8 mouse cellular contexts compared by ENCODE assay signal in genomic region chr10:110733343-110733742, GRCm38 (mm10). TPM values are rescaled to one million over a fixed set of nuclear protein-coding genes. Genes with fewer than 3 reads are reported as not detected.
A peak's percentile ranks its signal among the peaks of the same experiment; 100 is the strongest.
DNase-seq lines count a peak whose midpoint lies in the region; ATAC-seq and TF ChIP-seq lines count a peak whose summit lies in the region.

No protein-coding gene starts in this region.

- no peak overlapping the region for H3K4me3 ChIP-seq in forebrain, embryonic 15.5 days
- no peak overlapping the region for H3K4me3 ChIP-seq in intestine, postnatal 0 days (ENCODE audit: low read depth, low read length)
- no peak overlapping the region for H3K4me3 ChIP-seq in midbrain, embryonic 11.5 days (ENCODE audit: low read depth, low read length)

- H3K27ac ChIP-seq in forebrain, embryonic 15.5 days (replicated peaks) = no peak overlapping the region
- no peak overlapping the region for H3K27ac ChIP-seq in intestine, postnatal 0 days (ENCODE audit: low read depth, low read length)
- no peak overlapping the region for H3K27ac ChIP-seq in midbrain, embryonic 11.5 days (ENCODE audit: low read depth, low read length)

- H3K4me2 ChIP-seq in forebrain, embryonic 15.5 days (replicated peaks) = no peak overlapping the region
- H3K4me2 ChIP-seq in intestine, postnatal 0 days (replicated peaks; ENCODE audit: low read depth) = no peak overlapping the region
- H3K4me2 ChIP-seq in midbrain, embryonic 11.5 days = no peak overlapping the region

- peak; percentile 89 for TF ChIP-seq CTCF in intestine, postnatal 0 days (IDR thresholded peaks at IDR 0.05; ENCODE audit: low read depth)

- H3K36me3 ChIP-seq in forebrain, embryonic 15.5 days = no peaks in the 10 kb centered on the region
- no peaks in the 10 kb centered on the region for H3K36me3 ChIP-seq in intestine, postnatal 0 days (ENCODE audit: control insufficient read depth, insufficient read depth)
- H3K36me3 ChIP-seq in midbrain, embryonic 11.5 days (ENCODE audit: control insufficient read depth, insufficient read depth, low read length) = no peaks in the 10 kb centered on the region

- H3K9me3 ChIP-seq in forebrain, embryonic 15.5 days = no peaks in the 10 kb centered on the region
- H3K9me3 ChIP-seq in intestine, postnatal 0 days (ENCODE audit: control insufficient read depth) = no peaks in the 10 kb centered on the region
- H3K9me3 ChIP-seq in midbrain, embryonic 11.5 days (ENCODE audit: control insufficient read depth, low read length) = no peaks in the 10 kb centered on the region

- no peaks in the 10 kb centered on the region for H3K27me3 ChIP-seq in forebrain, embryonic 15.5 days
- no peaks in the 10 kb centered on the region for H3K27me3 ChIP-seq in intestine, postnatal 0 days (replicated peaks; ENCODE audit: control insufficient read depth, insufficient read depth, low read length)
- H3K27me3 ChIP-seq in midbrain, embryonic 11.5 days (ENCODE audit: control insufficient read depth, insufficient read depth, low read length) = no peaks in the 10 kb centered on the region

- 26% methylated on average over 6 of the region's 6 CpGs for WGBS in forebrain, embryonic 15.5 days
- WGBS in intestine, postnatal 0 days = 18% methylated on average over 6 of the region's 6 CpGs
- WGBS in midbrain, embryonic 11.5 days = 22% methylated on average over 6 of the region's 6 CpGs

- no peak overlapping the region for H3K9ac ChIP-seq in forebrain, embryonic 15.5 days (replicated peaks)
- H3K9ac ChIP-seq in intestine, postnatal 0 days (ENCODE audit: low read depth, low read length) = no peak overlapping the region
- H3K9ac ChIP-seq in midbrain, embryonic 11.5 days (ENCODE audit: low read length) = no peak overlapping the region

- DNase-seq in spleen, adult 18-20 months = peak; percentile 24 to 69
- no peak for DNase-seq in spleen, adult 12 weeks (ENCODE audit: low spot score)
- DNase-seq in cerebellum, adult 11-12 months = peak; percentile 47
- peak; percentile 72 to 81 for DNase-seq in left cerebral cortex, postnatal 14 days (ENCODE audit: low spot score in 2 of 2)
- DNase-seq in midbrain, embryonic 11.5 days (ENCODE audit: low spot score, missing footprints) = peak; percentile 91
- DNase-seq in spleen, postnatal 10 days (ENCODE audit: low spot score in 2 of 2) = peak; percentile 44 to 82

- 0 out of 2 replicates have a peak, but pooled peaks have one; percentile 64 for ATAC-seq in forebrain, embryonic 15.5 days (replicated peaks)
- ATAC-seq in intestine, postnatal 0 days = no peak
- ATAC-seq in midbrain, embryonic 11.5 days (ENCODE audit: low FRiP score) = peak; percentile 83

- no peaks in the 10 kb centered on the region for H3K4me1 ChIP-seq in forebrain, embryonic 15.5 days
- no peaks in the 10 kb centered on the region for H3K4me1 ChIP-seq in intestine, postnatal 0 days (replicated peaks; ENCODE audit: control insufficient read depth, insufficient read depth, low read length)
- H3K4me1 ChIP-seq in midbrain, embryonic 11.5 days (ENCODE audit: control insufficient read depth, insufficient read depth, low read length) = no peaks in the 10 kb centered on the region

- intact Hi-C loops in left cerebral cortex, postnatal 14 days (cut with DNase I) = loop anchor here (5.0 kb wide), 1 partner anchor 276 kb away; the partner anchor contains the start of gene Nav3

RNA-seq across cellular contexts. Expression of gene E2f7, which starts 11.9 kb away (rescaled TPM):
- polyA plus RNA-seq in forebrain, embryonic 15.5 days (2015; fragmentation: Nextera tagmentation; extraction: Ambion mirVana) = 13.6 and 14.1 TPM in 2 replicates
- polyA plus RNA-seq in intestine, postnatal 0 days (2015; fragmentation: Nextera tagmentation; extraction: Ambion mirVana) = 4.2 and 6.7 TPM in 2 replicates
- 1 to 10 TPM in 1 of 2 experiments, under 1 TPM in 1; 0.35 to 1.1 TPM for total RNA-seq in left cerebral cortex, postnatal 14 days (2021)
- 31.3 and 35.9 TPM in 2 replicates for polyA plus RNA-seq in midbrain, embryonic 11.5 days (2014; fragmentation: Nextera tagmentation; extraction: Ambion mirVana)
